Mouse (Mus musculus) forebrain, embryonic 12.5 days (tissue): ENCODE measurements around the gene Nol4l. TPM values are rescaled to one million over a fixed set of nuclear protein-coding genes. Genes with fewer than 3 reads are reported as not detected.
"Not testable (repeated sequence)": the region's sequence is repeated elsewhere in the genome, so short reads cannot be mapped to it uniquely, and the experiment has no call there.

Source experiments
- ATAC-seq: fragments of 200-750 bp; cut with Nextera tagmentation; 2 replicates; pipeline ENCODE4 v1.8.0; 2017; ENCODE audit warnings: moderate TSS enrichment; ENCODE audit not compliant: low FRiP score
- H3K27ac ChIP-seq: fragments of 300-500 bp; sonication (generic); 2 replicates; pipeline ENCODE4 v1.5.1; 2016; ENCODE audit warnings: mild to moderate bottlenecking
- H3K27me3 ChIP-seq: fragments of 300-500 bp; sonication (generic); 2 replicates; pipeline ENCODE4 v1.6.1; 2016; ENCODE audit warnings: mild to moderate bottlenecking
- H3K36me3 ChIP-seq: fragments of 300-500 bp; sonication (generic); replicated peaks from 2 replicates; pipeline ENCODE4 v1.6.1; 2016; ENCODE audit warnings: mild to moderate bottlenecking
- H3K4me1 ChIP-seq: fragments of 300-500 bp; sonication (generic); 2 replicates; pipeline ENCODE4 v1.6.1; 2016
- H3K4me2 ChIP-seq: fragments of 300-500 bp; sonication (generic); 2 replicates; pipeline ENCODE4 v1.6.1; 2016; ENCODE audit warnings: mild to moderate bottlenecking, moderate library complexity
- H3K4me3 ChIP-seq: fragments of 300-500 bp; sonication (generic); replicated peaks from 2 replicates; pipeline ENCODE4 v1.5.1; 2016; ENCODE audit warnings: mild to moderate bottlenecking
- H3K9ac ChIP-seq: fragments of 300-500 bp; sonication (generic); 2 replicates; pipeline ENCODE4 v1.6.1; 2016; ENCODE audit warnings: mild to moderate bottlenecking
- H3K9me3 ChIP-seq: fragments of 300-500 bp; sonication (generic); 2 replicates; pipeline ENCODE4 v1.6.1; 2016
- WGBS: fragments of 180-500 bp; shearing (Covaris S2); methylation state at CpG from one replicate; pipeline ENCODE4 v1.1.7; 2016; 5-methylcytosine and 5-hydroxymethylcytosine counted together
- polyA plus RNA-seq: library from polyadenylated mRNA; unstranded; fragments of >200 nt; fragmentation: Nextera tagmentation; extraction: Ambion mirVana; gene quantifications from 2 replicates; pipeline ENCODE4 v1.2.1, GENCODE M21; 2016

Gene Nol4l
- polyA plus RNA-seq, 1 experiment from 2014 or later, result 31.4 TPM

DNA sequence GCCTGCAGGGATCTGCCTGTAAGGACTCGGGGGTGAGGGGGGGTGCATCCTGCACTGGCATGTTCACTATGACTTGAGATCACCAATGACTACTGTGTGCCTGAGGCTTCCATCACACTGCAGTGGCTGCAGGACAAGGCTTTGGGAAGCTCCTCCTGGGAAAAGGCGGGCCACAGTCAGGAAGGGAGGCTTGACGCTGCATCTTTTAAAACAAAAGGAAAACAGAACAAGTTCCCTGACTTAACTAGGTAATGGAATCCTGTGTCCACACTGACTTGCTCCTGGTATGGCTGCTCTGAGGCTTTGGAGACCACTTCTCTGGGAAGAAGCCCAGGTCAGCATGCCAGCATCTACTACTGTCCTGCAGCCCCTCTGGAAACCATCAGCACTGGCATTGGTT lies 120.8 kb downstream of the Nol4l start:
- H3K36me3 ChIP-seq, result peaks cover 78% of the 10 kb centered on the region
- no peak for ATAC-seq
- no peaks in the 10 kb centered on the region for H3K4me1 ChIP-seq
- H3K4me3 ChIP-seq, result no peak overlapping the region
- H3K9ac ChIP-seq, result no peak overlapping the region
- H3K27ac ChIP-seq, result peak overlapping the region; percentile 20; the same call in 1 of the 2 replicates
- no peaks in the 10 kb centered on the region for H3K27me3 ChIP-seq
- H3K9me3 ChIP-seq, result no peaks in the 10 kb centered on the region
- H3K4me2 ChIP-seq, result no peak overlapping the region
- WGBS, result 94% methylated on average over 3 of the region's 3 CpGs

DNA sequence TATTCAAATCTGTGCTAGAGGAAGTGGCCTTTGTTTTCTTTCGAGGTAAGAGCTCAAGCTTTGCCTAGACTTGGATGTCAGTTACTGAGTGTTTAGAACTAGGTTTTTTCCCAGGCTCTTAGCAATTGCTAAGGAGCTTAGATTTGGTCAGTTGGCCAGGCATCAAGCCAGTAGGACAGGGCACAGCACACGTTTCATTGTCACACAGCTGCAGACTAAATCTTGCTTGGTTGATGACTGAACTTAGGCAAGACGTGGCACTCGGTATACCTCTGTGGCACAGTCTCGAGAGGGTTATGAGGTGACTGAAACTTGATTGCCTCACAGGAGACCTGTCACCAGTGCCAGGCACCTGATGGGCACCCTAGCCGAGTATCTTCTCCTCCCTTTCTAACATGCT lies 122.9 kb downstream of the Nol4l start:
- Histone ChIP-seq H3K27me3 (no peaks in the 10 kb centered on the region), H3K4me3 (no peak overlapping the region), H3K27ac (no peak overlapping the region; the same call in 1 of the 2 replicates), H3K36me3 (peaks cover 68% of the 10 kb centered on the region), H3K4me2 (no peak overlapping the region), H3K9me3 (no peaks in the 10 kb centered on the region), H3K4me1 (no peaks in the 10 kb centered on the region), H3K9ac (no peak overlapping the region)
- 82% methylated on average over 6 of the region's 6 CpGs for WGBS
- no peak for ATAC-seq

DNA sequence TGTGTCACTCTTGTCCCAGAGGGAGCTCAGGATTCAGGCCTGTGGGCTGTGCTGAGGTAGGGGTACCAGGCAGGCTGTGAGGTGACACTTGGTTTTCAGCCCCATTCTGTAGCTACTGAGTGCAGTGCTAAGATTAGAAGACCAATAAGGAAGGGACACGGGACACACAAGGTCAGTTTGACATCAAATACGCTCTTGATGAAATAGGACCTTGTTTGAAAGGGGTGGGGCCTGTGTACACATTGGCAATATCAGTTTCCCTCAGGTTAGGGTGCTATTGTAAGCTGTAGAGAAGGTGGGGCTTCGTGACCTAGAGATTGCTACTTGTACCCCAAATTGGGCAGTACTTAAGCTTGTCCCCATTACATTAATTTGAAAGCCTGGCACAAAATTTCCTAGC lies 124.9 kb downstream of the Nol4l start:
- H3K4me1 ChIP-seq, result no peaks in the 10 kb centered on the region
- peaks cover 68% of the 10 kb centered on the region for H3K36me3 ChIP-seq
- H3K27ac ChIP-seq, result no peak overlapping the region
- H3K4me3 ChIP-seq, result no peak overlapping the region
- no peak overlapping the region for H3K9ac ChIP-seq
- no peaks in the 10 kb centered on the region for H3K27me3 ChIP-seq
- WGBS, result 91% methylated on average over 3 of the region's 3 CpGs
- H3K9me3 ChIP-seq, result no peaks in the 10 kb centered on the region
- no peak for ATAC-seq
- H3K4me2 ChIP-seq, result no peak overlapping the region

DNA sequence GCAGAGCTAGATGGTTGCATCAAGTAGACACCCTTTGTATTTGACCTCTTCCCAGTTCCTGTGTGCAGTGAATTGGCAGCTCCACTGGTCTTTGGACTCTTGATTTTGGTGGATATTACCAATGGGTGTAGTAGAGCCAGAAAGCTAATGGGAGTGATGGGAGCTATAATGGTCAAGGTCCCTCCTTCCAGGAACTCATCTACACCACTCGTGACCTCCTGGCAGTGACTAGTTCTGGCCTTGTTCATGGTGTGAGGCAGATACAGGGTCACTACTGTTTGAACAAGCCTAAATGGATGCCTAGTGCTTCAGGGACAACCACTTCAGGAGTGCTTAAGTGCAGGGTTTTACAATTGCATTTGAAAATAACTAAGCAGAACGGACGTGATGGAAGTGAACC lies 125.7 kb downstream of the Nol4l start:
- no peak overlapping the region for H3K4me3 ChIP-seq
- peaks cover 68% of the 10 kb centered on the region for H3K36me3 ChIP-seq

GRCm38 (mm10) chr2:153399166-153399565 lies 130.6 kb downstream of the Nol4l start:
- no peak overlapping the region for H3K9ac ChIP-seq
- no peak overlapping the region for H3K4me3 ChIP-seq
- no peak for ATAC-seq
- H3K4me1 ChIP-seq, result no peaks in the 10 kb centered on the region
- H3K9me3 ChIP-seq, result no peaks in the 10 kb centered on the region
- no peaks in the 10 kb centered on the region for H3K27me3 ChIP-seq
- peaks cover 86% of the 10 kb centered on the region for H3K36me3 ChIP-seq
- H3K27ac ChIP-seq, result no peak overlapping the region
- WGBS, result 86% methylated on average over 15 of the region's 15 CpGs
- H3K4me2 ChIP-seq, result no peak overlapping the region

More for the DNA sequence above, 125.7 kb downstream of the Nol4l start:
- ATAC-seq, result no peak
- Histone ChIP-seq H3K4me2 (no peak overlapping the region), H3K27ac (no peak overlapping the region), H3K27me3 (no peaks in the 10 kb centered on the region), H3K4me1 (no peaks in the 10 kb centered on the region), H3K9ac (no peak overlapping the region), H3K9me3 (no peaks in the 10 kb centered on the region)
- WGBS, result 91% methylated on average over 3 of the region's 3 CpGs

- WGBS, result 95% methylated on average over 11 of the region's 11 CpGs
- H3K27me3 ChIP-seq, result no peaks in the 10 kb centered on the region
- H3K36me3 ChIP-seq, result peaks cover 97% of the 10 kb centered on the region
- H3K9me3 ChIP-seq, result no peaks in the 10 kb centered on the region
- no peak overlapping the region for H3K9ac ChIP-seq
- no peak overlapping the region for H3K4me3 ChIP-seq
- no peak overlapping the region for H3K27ac ChIP-seq
- no peaks in the 10 kb centered on the region for H3K4me1 ChIP-seq
- ATAC-seq, result no peak
- H3K4me2 ChIP-seq, result no peak overlapping the region
Observed at GRCm38 (mm10) chr2:153397790-153398515, 131.8 kb downstream of the Nol4l start.

DNA sequence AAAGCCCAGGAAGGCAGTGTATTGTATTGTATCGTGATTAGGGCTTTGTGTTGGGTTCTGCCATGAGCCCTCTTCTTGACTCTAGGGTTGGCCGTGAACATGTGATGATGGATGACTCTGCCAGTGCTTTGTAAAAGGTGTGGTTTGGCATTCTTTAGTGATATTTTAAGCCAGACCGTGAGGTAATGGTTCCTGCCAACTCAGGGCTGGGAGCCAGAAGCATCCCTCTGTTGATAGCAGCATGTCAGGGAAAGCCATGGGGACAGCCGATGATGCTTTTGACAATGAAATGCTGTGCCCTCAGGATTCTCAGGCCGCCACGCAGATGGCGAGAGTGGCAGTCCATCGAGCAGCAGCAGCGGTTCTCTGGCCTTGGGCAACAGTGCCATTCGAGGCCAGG lies 136.7 kb downstream of the Nol4l start:
- Histone ChIP-seq H3K36me3 (peaks cover 75% of the 10 kb centered on the region), H3K4me2 (no peak overlapping the region), H3K4me1 (no peaks in the 10 kb centered on the region), H3K27me3 (no peaks in the 10 kb centered on the region), H3K27ac (no peak overlapping the region), H3K9ac (no peak overlapping the region), H3K9me3 (no peaks in the 10 kb centered on the region), H3K4me3 (no peak overlapping the region)
- 95% methylated on average over 10 of the region's 10 CpGs for WGBS
- no peak for ATAC-seq

GRCm38 (mm10) chr2:153389831-153390230 lies 139.9 kb downstream of the Nol4l start:
- Histone ChIP-seq H3K27ac (no peak overlapping the region), H3K36me3 (peaks cover 65% of the 10 kb centered on the region), H3K4me3 (no peak overlapping the region), H3K27me3 (no peaks in the 10 kb centered on the region), H3K9me3 (no peaks in the 10 kb centered on the region), H3K9ac (no peak overlapping the region), H3K4me2 (no peak overlapping the region), H3K4me1 (no peaks in the 10 kb centered on the region)
- WGBS, result 97% methylated on average over 2 of the region's 2 CpGs
- ATAC-seq, result no peak

DNA sequence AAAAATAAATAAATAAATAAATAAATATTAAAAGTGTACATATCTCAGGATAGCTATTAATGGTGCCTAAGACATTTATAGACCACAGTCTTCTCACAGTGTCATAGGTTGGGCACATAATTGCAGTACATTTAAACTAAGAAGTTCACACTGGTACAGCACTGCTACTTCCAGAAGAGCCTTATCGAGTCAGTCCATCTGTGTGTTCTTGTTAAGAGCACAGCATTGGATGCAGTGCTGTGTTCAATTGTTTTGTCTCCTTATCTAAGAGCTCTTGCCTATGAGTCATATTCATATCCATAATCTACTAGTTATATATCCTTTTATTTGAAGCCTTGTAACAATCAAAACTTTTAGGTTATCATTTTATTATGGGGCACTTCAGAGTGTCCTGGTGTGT lies 149.3 kb downstream of the Nol4l start:
- Histone ChIP-seq H3K4me2 (no peak overlapping the region), H3K9ac (no peak overlapping the region), H3K4me1 (no peaks in the 10 kb centered on the region), H3K27me3 (no peaks in the 10 kb centered on the region), H3K4me3 (no peak overlapping the region), H3K27ac (no peak overlapping the region), H3K36me3 (peaks cover 48% of the 10 kb centered on the region), H3K9me3 (no peaks in the 10 kb centered on the region)
- WGBS, result 100% methylated on average over 1 of the region's 1 CpGs
- no peak for ATAC-seq

GRCm38 (mm10) chr2:153375380-153375779 lies 154.4 kb downstream of the Nol4l start:
- 81% methylated on average over 2 of the region's 2 CpGs for WGBS
- H3K9ac ChIP-seq, result no peak overlapping the region
- H3K36me3 ChIP-seq, result peaks cover 20% of the 10 kb centered on the region
- no peak overlapping the region for H3K4me3 ChIP-seq
- no peaks in the 10 kb centered on the region for H3K27me3 ChIP-seq
- H3K27ac ChIP-seq, result no peak overlapping the region
- no peak for ATAC-seq
- no peaks in the 10 kb centered on the region for H3K9me3 ChIP-seq
- no peak overlapping the region for H3K4me2 ChIP-seq
- no peaks in the 10 kb centered on the region; the same call in 1 of the 2 replicates for H3K4me1 ChIP-seq

DNA sequence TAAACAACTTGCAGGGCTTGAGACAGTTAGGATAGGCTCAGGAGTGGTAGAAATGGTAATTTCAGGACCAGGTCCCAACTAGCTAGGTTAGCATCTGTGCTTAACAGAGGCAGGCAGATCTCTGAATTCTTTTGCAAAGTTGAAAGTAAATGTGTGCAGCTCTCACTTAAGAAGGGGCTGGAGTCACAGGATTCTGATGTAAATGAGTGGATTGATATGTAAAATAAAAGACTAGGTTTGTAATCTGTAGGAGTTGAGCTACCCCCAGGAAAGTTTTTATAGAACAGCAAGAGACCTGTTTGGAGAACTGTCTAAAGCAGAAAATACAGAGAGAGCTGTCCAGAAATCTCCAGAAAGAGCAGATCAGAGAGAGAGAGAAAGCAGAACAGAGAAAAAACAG lies 158.9 kb downstream of the Nol4l start:
- Histone ChIP-seq H3K4me3 (no peak overlapping the region), H3K4me2 (no peak overlapping the region), H3K36me3 (peaks cover 29% of the 10 kb centered on the region), H3K27ac (no peak overlapping the region), H3K9ac (no peak overlapping the region), H3K27me3 (no peaks in the 10 kb centered on the region), H3K4me1 (no peaks in the 10 kb centered on the region; the same call in 1 of the 2 replicates), H3K9me3 (no peaks in the 10 kb centered on the region)
- no peak for ATAC-seq

DNA sequence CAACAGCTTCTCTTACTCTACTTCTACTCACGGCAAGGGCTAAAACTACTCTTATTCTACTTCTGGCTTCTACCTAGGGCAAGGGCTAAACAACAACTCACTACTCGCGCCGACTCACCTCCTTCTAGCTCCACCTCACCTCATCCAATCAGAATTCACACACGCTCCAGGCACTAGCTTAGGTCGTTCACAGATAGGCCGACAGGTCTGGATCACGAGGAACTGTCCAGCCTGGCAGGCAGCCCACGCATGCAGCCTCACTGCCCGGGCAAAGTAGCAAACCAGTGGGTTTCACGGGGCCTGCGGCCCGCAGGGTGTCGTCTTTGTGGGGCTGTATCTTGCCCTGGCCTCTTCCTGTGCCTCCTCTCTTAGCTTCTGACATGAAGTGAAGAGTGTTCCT lies 165.2 kb downstream of the Nol4l start:
- not testable (repeated sequence) for H3K9me3 ChIP-seq, H3K4me1 ChIP-seq, H3K27ac ChIP-seq, H3K9ac ChIP-seq, H3K4me2 ChIP-seq, H3K4me3 ChIP-seq, H3K27me3 ChIP-seq, ATAC-seq
- peaks cover 65% of the 10 kb centered on the region for H3K36me3 ChIP-seq
- 94% methylated on average over 14 of the region's 14 CpGs for WGBS

DNA sequence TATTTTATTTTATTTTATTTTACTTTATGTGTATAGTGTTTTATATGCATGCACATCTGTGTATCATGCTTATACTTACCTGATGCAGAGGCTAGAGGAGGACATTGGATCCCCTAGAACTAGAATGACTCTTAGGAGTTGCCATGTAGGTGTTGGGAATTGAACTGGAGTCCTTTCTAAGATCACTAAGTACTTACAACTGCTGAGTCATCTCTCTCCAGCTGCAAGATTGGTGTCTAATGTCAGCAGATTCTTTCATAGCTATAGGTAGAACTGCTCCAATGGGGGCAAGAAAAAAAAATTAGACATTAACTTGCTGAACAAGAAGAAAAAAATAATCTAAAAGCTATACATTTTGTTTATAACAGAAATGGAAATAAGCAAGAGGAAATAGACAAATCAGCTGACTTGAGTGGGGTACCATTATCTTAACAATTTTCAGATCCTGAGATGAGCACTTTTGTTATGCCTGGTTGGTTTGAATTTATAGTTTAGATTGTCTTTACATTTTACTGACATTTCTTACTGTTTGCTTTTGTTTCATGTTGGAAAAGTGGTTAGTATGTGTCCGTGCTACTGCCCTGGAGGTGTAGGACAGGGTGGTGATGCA lies 168.6 kb downstream of the Nol4l start:
- 93% methylated on average over 1 of the region's 1 CpGs for WGBS
- H3K27ac ChIP-seq, result no peak overlapping the region
- no peak for ATAC-seq
- no peak overlapping the region for H3K4me2 ChIP-seq
- no peaks in the 10 kb centered on the region for H3K9me3 ChIP-seq
- H3K4me1 ChIP-seq, result no peaks in the 10 kb centered on the region
- no peak overlapping the region for H3K4me3 ChIP-seq
- peaks cover 67% of the 10 kb centered on the region for H3K36me3 ChIP-seq
- H3K9ac ChIP-seq, result no peak overlapping the region
- H3K27me3 ChIP-seq, result no peaks in the 10 kb centered on the region
